Mouse (Mus musculus) Muller cell, postnatal 12 days (primary cell): ENCODE data around the gene Ccser2.

ENCODE experiments used
- DNase-seq: peaks from one replicate; pipeline ENCODE4 v3.0.0-alpha.2; 2015; ENCODE audit errors: inconsistent ontology term

Gene Ccser2

GRCm38 (mm10) chr14:36868769-36869362 lies 99.7 kb downstream of the Ccser2 start:
- DNase-seq, result peak; percentile 63

- no peak for DNase-seq
Observed at GRCm38 (mm10) chr14:36866966-36867700, 101.4 kb downstream of the Ccser2 start.

DNA sequence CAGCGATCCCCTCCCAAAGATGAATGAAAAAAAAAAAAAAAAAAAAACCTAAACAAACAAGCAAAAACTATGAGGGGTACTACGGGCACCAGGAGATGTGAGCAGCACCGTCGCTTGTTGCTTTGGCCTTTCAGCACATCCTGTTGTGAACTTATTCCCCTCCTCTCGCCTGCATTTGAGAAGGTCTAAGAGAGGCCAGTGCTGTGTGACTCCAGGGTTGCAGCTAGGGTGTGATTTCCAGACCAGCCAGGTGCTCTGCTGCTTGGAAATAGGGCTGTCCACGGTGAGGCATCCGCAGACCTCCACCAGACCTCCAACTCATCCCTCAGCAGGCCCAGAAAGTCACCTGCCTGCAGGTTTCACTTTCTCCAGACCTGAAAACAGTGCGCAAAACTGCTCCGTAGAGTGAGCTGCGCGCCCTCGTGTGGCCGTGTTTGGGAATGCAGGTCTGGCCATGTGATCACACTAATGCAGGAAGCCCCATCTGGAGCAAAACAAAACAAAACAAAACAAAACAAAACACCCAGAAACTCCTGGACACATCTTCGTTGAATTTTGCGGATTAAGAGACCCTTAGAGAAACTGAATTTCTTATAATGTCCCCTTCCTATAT lies 104.6 kb downstream of the Ccser2 start:
- peak; percentile 74 for DNase-seq

GRCm38 (mm10) chr14:36862387-36862786 lies 106.2 kb downstream of the Ccser2 start:
- DNase-seq, result no peak

GRCm38 (mm10) chr14:36858932-36859331 lies 109.6 kb downstream of the Ccser2 start:
- no peak for DNase-seq

GRCm38 (mm10) chr14:36852972-36853371 lies 115.6 kb downstream of the Ccser2 start:
- DNase-seq, result no peak

DNA sequence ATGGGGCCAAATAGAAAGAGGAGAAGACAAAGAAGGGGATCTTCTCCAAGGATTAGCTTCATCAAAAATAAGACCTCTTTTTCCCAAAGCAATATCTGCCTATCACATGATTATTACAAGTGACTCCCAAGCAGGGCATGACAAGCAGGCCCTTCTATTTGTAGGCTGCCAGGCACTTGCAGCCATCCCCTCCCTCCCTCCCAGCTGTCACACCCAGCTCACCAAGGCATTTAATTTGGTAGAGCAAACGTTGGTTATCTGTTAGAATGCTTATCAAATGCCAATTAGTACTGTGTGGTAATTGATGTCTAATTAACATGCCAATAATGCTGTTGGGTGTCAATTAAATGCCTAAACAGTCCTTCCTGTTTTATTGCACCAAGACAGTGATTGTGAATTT lies 119.7 kb downstream of the Ccser2 start:
- no peak for DNase-seq
